Mouse (Mus musculus) lung, embryonic 16.5 days (tissue): ENCODE data around the gene Rtl6. TPM values are rescaled to one million over a fixed set of nuclear protein-coding genes. Genes with fewer than 3 reads are reported as not detected.

Experiments
- ATAC-seq: fragments of 200-750 bp; cut with Nextera tagmentation; 2 replicates; pipeline ENCODE4 v1.8.0; 2017; ENCODE audit warnings: low read depth, mild to moderate bottlenecking, moderate library complexity
- H3K27ac ChIP-seq: fragments of 300-500 bp; sonication (generic); 2 replicates; pipeline ENCODE4 v1.5.1; 2014; ENCODE audit warnings: mild to moderate bottlenecking, control low read depth, low read length
- H3K27me3 ChIP-seq: fragments of 300-500 bp; sonication (generic); 2 replicates; pipeline ENCODE4 v1.6.1; 2014; ENCODE audit warnings: low read depth, low read length, mixed read lengths; ENCODE audit not compliant: control insufficient read depth, insufficient read depth
- H3K36me3 ChIP-seq: fragments of 300-500 bp; sonication (generic); 2 replicates; pipeline ENCODE4 v1.6.1; 2014; ENCODE audit warnings: low read length; ENCODE audit not compliant: control insufficient read depth, insufficient read depth
- H3K4me1 ChIP-seq: fragments of 300-500 bp; sonication (generic); replicated peaks from 2 replicates; pipeline ENCODE4 v1.6.1; 2014; ENCODE audit warnings: low read length, mixed read lengths; ENCODE audit not compliant: control insufficient read depth, insufficient read depth
- H3K4me2 ChIP-seq: fragments of 300-500 bp; sonication (generic); 2 replicates; pipeline ENCODE4 v1.6.1; 2014; ENCODE audit warnings: low read depth, low read length, control low read depth
- H3K4me3 ChIP-seq: fragments of 300-500 bp; sonication (generic); 2 replicates; pipeline ENCODE4 v1.5.1; 2014; ENCODE audit warnings: mild to moderate bottlenecking, low read length, control low read depth
- H3K9ac ChIP-seq: fragments of 300-500 bp; sonication (generic); 2 replicates; pipeline ENCODE4 v1.6.1; 2014; ENCODE audit warnings: low read length, control low read depth
- H3K9me3 ChIP-seq: fragments of 300-500 bp; sonication (generic); 2 replicates; pipeline ENCODE4 v1.6.1; 2016; ENCODE audit warnings: low read length; ENCODE audit not compliant: control insufficient read depth
- WGBS: fragments of 180-500 bp; shearing (Covaris S2); extraction: QIAGEN DNeasy Blood & Tissue Kit; methylation state at CpG from one replicate; pipeline ENCODE4 v1.1.7; 2014; 5-methylcytosine and 5-hydroxymethylcytosine counted together
- polyA plus RNA-seq: library from polyadenylated mRNA; unstranded; fragments of >200 nt; fragmentation: Nextera tagmentation; extraction: Ambion mirVana; gene quantifications from 2 replicates; pipeline ENCODE4 v1.2.1, GENCODE M21; 2015

Rtl6 gene
- polyA plus RNA-seq, result 9.7 and 10.0 TPM in 2 replicates

DNA sequence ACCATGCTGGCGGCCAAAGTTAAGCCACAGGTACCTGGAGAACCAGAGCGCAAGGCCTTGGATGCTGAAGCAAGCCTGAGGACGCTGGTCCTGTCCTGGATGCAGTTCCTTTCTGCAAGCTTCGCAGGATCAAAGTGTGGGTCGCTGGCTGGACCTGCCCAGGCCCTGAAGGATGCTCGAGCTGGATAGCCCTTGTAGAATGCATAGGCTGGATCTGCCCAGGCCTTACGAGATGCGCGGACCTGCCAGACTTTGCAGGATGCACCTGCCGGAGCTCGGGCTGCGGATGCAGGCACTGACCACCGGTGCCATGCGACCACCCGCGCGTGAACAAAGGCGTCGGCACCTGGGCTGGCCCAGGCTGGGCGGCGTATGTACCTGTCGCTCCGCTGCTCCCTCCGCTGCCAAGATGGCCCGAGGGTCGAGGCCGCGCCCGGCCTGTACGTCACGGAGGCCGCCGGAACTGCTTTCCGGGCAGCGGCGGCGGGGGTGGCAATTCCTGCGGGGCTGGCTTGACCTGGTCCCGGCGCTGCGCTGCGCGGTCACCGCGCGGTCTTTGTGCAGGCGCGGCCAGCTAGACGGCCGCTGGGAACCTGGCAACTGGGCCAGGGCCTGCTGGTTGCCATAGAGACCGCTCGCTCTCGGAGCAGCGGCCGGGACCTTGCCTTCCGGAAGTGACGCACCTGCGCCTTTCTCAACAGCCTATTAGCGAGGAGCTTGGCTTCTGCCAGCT, at the start of gene Rtl6:
TSS of gene Rtl6 (minus strand) at position 635 of the 733 bp plus-strand sequence.
- Histone ChIP-seq H3K36me3 (peaks cover 5% of the 10 kb centered on the region; the same call in 1 of the 2 replicates), H3K27me3 (no peaks in the 10 kb centered on the region), H3K4me2 (peak within 1 kb of the TSS; percentile 94), H3K27ac (peak within 1 kb of the TSS; percentile 67), H3K4me1 (peaks cover 4% of the 10 kb centered on the region), H3K9ac (peak within 1 kb of the TSS; percentile 76), H3K4me3 (peak within 1 kb of the TSS; percentile 70), H3K9me3 (0 out of 2 replicates have a peak, but pooled peaks cover 3% of the 10 kb centered on the region)
- 7% methylated on average over 58 of the region's 59 CpGs for WGBS
- ATAC-seq, result peak; percentile 94

GRCm38 (mm10) chr15:84603267-84603963, 45.8 kb upstream of the Rtl6 start:
- Histone ChIP-seq H3K9ac (no peak overlapping the region), H3K4me3 (no peak overlapping the region), H3K4me1 (no peaks in the 10 kb centered on the region), H3K27ac (no peak overlapping the region), H3K9me3 (no peaks in the 10 kb centered on the region), H3K36me3 (no peaks in the 10 kb centered on the region), H3K27me3 (no peaks in the 10 kb centered on the region), H3K4me2 (no peak overlapping the region)
- 68% methylated on average over 8 of the region's 8 CpGs for WGBS
- ATAC-seq, result no peak

DNA sequence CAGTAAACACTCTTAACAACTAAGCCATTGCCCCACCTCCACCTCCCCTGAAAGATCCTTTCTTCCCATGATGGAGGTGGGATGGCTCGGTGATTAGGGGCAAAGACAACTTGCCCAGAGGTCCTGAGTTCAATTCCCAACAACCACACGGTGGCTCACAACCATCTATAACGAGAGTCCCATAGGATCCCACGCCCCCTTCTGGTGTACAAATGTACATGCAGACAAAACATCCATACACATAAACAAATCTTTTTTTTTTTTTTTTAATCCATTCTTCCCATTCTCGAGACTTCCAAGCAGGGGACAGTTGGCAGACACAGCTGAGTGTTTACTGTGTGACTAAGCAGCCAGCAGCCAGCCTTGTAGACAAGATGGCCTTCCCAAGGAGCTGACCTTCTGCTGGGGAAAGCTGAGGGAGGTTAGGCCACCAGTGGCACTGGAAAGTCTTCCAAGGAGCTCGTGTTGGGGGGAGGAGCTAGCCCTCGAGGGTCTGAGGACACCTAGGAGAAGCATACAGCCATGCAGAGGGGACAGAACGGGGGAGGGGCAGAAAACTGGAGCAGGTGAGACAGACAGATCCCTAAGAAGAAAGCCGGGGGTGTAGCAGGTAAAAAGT, 43.5 kb upstream of the Rtl6 start:
- H3K4me3 ChIP-seq, result no peak overlapping the region
- H3K4me2 ChIP-seq, result no peak overlapping the region
- H3K27me3 ChIP-seq, result no peaks in the 10 kb centered on the region
- no peak overlapping the region for H3K27ac ChIP-seq
- 66% methylated on average over 9 of the region's 9 CpGs for whole genome bisulfite sequencing
- H3K4me1 ChIP-seq, result no peaks in the 10 kb centered on the region
- no peaks in the 10 kb centered on the region for H3K36me3 ChIP-seq
- no peak for ATAC-seq
- H3K9me3 ChIP-seq, result no peaks in the 10 kb centered on the region
- no peak overlapping the region for H3K9ac ChIP-seq

DNA sequence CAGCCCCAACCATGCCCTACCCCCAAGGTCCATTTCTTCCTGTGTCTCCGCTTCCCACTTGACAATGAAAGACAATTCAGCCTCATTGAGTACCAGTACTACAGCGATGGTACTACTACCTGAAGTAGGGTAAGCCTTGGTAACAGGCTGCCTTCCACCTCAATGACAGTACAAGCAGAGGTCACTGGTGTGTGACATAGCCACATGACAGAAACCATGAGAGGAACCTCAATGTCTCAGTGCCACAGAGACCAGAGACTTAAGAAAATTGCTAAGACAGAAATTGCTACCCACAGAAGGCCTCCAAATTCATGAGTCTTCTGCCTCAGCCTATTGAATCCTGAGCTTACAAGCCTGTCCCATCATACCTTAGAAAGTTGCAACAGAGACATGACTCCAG, 41.3 kb upstream of the Rtl6 start:
- H3K9me3 ChIP-seq, result no peaks in the 10 kb centered on the region
- no peak for ATAC-seq
- no peaks in the 10 kb centered on the region for H3K4me1 ChIP-seq
- no peak overlapping the region for H3K9ac ChIP-seq
- no peak overlapping the region for H3K4me3 ChIP-seq
- H3K27ac ChIP-seq, result no peak overlapping the region
- no peaks in the 10 kb centered on the region for H3K27me3 ChIP-seq
- no peaks in the 10 kb centered on the region for H3K36me3 ChIP-seq
- H3K4me2 ChIP-seq, result no peak overlapping the region
- WGBS, result 88% methylated on average over 2 of the region's 2 CpGs

- Histone ChIP-seq H3K9ac (no peak overlapping the region), H3K27ac (no peak overlapping the region), H3K27me3 (no peaks in the 10 kb centered on the region), H3K4me1 (no peaks in the 10 kb centered on the region), H3K4me3 (no peak overlapping the region), H3K4me2 (no peak overlapping the region), H3K36me3 (no peaks in the 10 kb centered on the region), H3K9me3 (no peaks in the 10 kb centered on the region)
- no peak for ATAC-seq
- 70% methylated on average over 1 of the region's 1 CpGs for WGBS
Observed at GRCm38 (mm10) chr15:84597816-84598215, 40.2 kb upstream of the Rtl6 start.

- Histone ChIP-seq H3K9me3 (no peaks in the 10 kb centered on the region), H3K27ac (no peak overlapping the region), H3K4me3 (no peak overlapping the region), H3K4me1 (no peaks in the 10 kb centered on the region), H3K27me3 (no peaks in the 10 kb centered on the region), H3K36me3 (no peaks in the 10 kb centered on the region), H3K9ac (no peak overlapping the region), H3K4me2 (no peak overlapping the region)
- no peak for ATAC-seq
Observed at GRCm38 (mm10) chr15:84597021-84597420, 39.4 kb upstream of the Rtl6 start.

GRCm38 (mm10) chr15:84595241-84595945, 37.8 kb upstream of the Rtl6 start:
- no peaks in the 10 kb centered on the region for H3K9me3 ChIP-seq
- no peaks in the 10 kb centered on the region for H3K4me1 ChIP-seq
- H3K9ac ChIP-seq, result no peak overlapping the region
- H3K4me2 ChIP-seq, result no peak overlapping the region
- WGBS, result 54% methylated on average over 9 of the region's 9 CpGs
- ATAC-seq, result no peak
- no peaks in the 10 kb centered on the region for H3K36me3 ChIP-seq
- no peak overlapping the region for H3K4me3 ChIP-seq
- no peaks in the 10 kb centered on the region for H3K27me3 ChIP-seq
- H3K27ac ChIP-seq, result no peak overlapping the region

DNA sequence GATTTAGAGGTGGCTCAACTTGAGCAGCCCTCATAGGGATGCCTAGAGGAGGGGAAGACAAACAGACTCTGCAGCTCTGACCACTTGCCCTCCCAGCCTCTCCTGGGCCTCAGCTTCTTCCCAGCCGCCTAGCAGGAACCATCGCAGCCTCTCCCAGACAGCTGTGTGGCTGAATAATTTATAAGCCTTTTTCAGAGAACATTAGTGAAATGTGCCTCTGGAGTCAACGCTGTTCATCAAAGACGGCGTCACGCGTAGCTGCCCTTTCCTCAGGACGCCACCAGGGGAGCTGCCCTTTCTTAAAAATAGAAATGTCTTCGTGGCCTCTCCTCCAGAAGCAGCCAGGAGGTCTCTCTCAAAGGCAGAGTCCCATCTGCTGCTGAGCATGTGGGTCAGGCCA, 35.9 kb upstream of the Rtl6 start:
- no peak for ATAC-seq
- no peaks in the 10 kb centered on the region for H3K36me3 ChIP-seq
- H3K4me1 ChIP-seq, result peaks cover 2% of the 10 kb centered on the region
- H3K27me3 ChIP-seq, result no peaks in the 10 kb centered on the region
- no peak overlapping the region for H3K9ac ChIP-seq
- 48% methylated on average over 9 of the region's 9 CpGs for WGBS
- H3K27ac ChIP-seq, result no peak overlapping the region
- no peak overlapping the region for H3K4me2 ChIP-seq
- no peaks in the 10 kb centered on the region for H3K9me3 ChIP-seq
- no peak overlapping the region for H3K4me3 ChIP-seq

GRCm38 (mm10) chr15:84592240-84592639, 34.6 kb upstream of the Rtl6 start:
- no peak for ATAC-seq
- whole genome bisulfite sequencing, result 53% methylated on average over 5 of the region's 5 CpGs
- H3K9me3 ChIP-seq, result no peaks in the 10 kb centered on the region

More at GRCm38 (mm10) chr15:84592240-84592639, 34.6 kb upstream of the Rtl6 start:
- no peaks in the 10 kb centered on the region for H3K36me3 ChIP-seq
- no peak overlapping the region for H3K27ac ChIP-seq
- no peaks in the 10 kb centered on the region for H3K27me3 ChIP-seq
- H3K4me2 ChIP-seq, result no peak overlapping the region
- no peak overlapping the region for H3K9ac ChIP-seq
- H3K4me1 ChIP-seq, result peaks cover 13% of the 10 kb centered on the region
- H3K4me3 ChIP-seq, result no peak overlapping the region
